Mouse (Mus musculus) T-helper 1 cell (primary cell): ENCODE measurements at regions not wholly inside any gene's neighbourhood (a gene's known extent, or its start where the extent isn't known, plus 50 kb on each side); places are given as distances from the start of the nearest gene placed in this dataset.

Experiments
- in situ Hi-C: fragments of 300-600 bp; cut with MboI, MseI; formaldehyde crosslinking; loops from one replicate; pipeline ENCODE4 v1.15.1; 2025; ENCODE audit warnings: high pct_unique_total_duplicates

- in situ Hi-C loops = no loop called here
These were observed 218.8 kb upstream of the Tbc1d5 start for GRCm38 (mm10) chr17:51397973-51398372.

GRCm38 (mm10) chr17:51393771-51394221 lies 214.6 kb upstream of the Tbc1d5 start:
- in situ Hi-C loops = no loop called here

DNA sequence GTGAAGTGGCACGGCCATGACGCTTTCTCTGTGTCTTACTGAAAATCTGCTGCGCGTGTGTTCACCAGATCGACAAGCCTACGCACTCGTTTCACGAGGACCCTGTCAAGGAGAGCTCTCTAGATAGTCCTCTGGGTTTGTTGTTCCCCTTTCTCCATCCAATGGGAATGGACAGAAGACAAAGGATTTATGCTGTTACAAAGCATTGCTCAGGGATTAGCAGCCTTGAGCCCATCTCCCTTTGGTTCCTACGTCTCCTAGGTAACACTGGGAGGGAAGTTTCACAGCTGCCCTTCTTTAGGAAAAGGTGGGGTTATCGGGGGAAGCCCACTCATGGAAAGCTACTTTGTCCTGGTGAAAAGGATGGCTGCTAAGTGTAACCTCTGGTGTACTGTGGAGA lies 212.7 kb upstream of the Tbc1d5 start:
- in situ Hi-C loops = no loop called here

- in situ Hi-C loops = no loop called here
These were observed 203.4 kb upstream of the Tbc1d5 start for GRCm38 (mm10) chr17:51382552-51382951.

GRCm38 (mm10) chr17:51371937-51372479 lies 192.9 kb upstream of the Tbc1d5 start:
- in situ Hi-C loops = no loop called here

- in situ Hi-C loops = no loop called here
These were observed 191.8 kb upstream of the Tbc1d5 start for GRCm38 (mm10) chr17:51370990-51371389.

GRCm38 (mm10) chr17:51370085-51370484 lies 190.9 kb upstream of the Tbc1d5 start:
- in situ Hi-C loops = no loop called here

- in situ Hi-C loops = no loop called here
These were observed 183.6 kb upstream of the Tbc1d5 start for GRCm38 (mm10) chr17:51362801-51363200.

- in situ Hi-C loops = no loop called here
These were observed 183.1 kb upstream of the Tbc1d5 start for GRCm38 (mm10) chr17:51362271-51362670.

DNA sequence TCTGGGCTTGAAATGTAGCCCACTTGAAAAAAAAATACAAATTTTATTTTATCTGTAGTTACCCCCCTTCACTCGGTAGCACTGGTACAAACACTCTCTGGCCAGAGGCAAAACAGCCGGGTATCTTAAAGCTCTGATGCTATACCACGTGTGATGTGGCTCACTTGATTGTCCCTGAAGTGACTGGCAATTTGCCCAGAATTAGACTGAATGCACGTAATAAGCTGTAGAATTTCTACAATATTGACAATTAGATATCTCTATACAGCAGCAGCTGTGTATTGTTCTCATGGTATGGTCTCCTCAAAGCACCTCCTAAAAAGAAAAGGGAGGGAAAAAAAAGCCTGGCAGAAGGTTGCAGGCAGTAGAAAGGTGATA lies 179.2 kb upstream of the Tbc1d5 start:
- in situ Hi-C loops = no loop called here

- in situ Hi-C loops = no loop called here
These were observed 178.7 kb upstream of the Tbc1d5 start for GRCm38 (mm10) chr17:51357690-51358361.

GRCm38 (mm10) chr17:51356447-51356846 lies 177.3 kb upstream of the Tbc1d5 start:
- in situ Hi-C loops = no loop called here

- in situ Hi-C loops = no loop called here
These were observed 142.7 kb upstream of the Tbc1d5 start for GRCm38 (mm10) chr17:51321868-51322267.

- in situ Hi-C loops = no loop called here
These were observed 141.9 kb upstream of the Tbc1d5 start for GRCm38 (mm10) chr17:51321025-51321424.

GRCm38 (mm10) chr17:51304964-51305363 lies 125.8 kb upstream of the Tbc1d5 start:
- in situ Hi-C loops = no loop called here

GRCm38 (mm10) chr17:51290741-51291140 lies 111.6 kb upstream of the Tbc1d5 start:
- in situ Hi-C loops = no loop called here

DNA sequence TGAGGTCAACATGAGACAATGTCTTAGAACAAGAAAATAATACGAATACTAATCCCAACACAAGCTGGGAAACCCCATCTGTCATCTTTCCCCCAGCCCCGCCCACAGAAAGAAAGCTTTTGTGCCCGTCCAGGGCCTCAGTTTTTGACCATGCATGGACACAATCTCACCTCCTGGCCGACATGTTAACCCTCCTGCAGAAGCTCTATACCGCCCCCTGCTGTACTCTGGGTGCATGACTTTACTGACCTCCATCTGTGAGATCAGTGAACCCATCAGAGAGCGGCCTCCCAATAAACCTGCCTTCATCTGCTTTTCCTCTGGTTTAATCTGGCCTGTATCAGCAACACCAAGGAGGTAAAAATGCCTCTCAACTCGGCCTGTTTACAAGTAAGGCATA lies 109.6 kb upstream of the Tbc1d5 start:
- in situ Hi-C loops = loop anchor here (10.0 kb wide), 1 partner anchor 464 kb away; no protein-coding TSS in a partner anchor

GRCm38 (mm10) chr17:51287878-51288277 lies 108.7 kb upstream of the Tbc1d5 start:
- in situ Hi-C loops = loop anchor here (10.0 kb wide), 1 partner anchor 463 kb away; no protein-coding TSS in a partner anchor

GRCm38 (mm10) chr17:51285362-51285761 lies 106.2 kb upstream of the Tbc1d5 start:
- in situ Hi-C loops = loop anchor here (10.0 kb wide), 1 partner anchor 461 kb away; no protein-coding TSS in a partner anchor

DNA sequence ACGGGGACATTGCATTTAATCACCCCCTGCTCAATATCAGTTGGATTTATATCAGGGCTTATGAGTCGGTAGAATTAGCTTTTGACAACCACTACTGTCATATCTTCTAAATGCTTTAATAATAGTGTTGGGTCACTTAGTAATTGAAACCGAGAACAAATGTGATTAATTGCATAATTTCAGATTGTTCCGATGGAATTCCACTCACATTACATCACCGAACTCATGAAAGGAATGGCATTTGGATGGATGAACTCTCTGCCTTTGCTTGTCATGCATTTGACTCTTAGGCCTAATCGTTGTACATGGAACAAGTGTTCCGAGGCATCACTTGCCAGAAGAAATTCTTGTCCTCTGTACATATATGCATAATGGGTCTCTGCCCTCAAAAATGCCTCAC lies 99.6 kb upstream of the Tbc1d5 start:
- in situ Hi-C loops = no loop called here

DNA sequence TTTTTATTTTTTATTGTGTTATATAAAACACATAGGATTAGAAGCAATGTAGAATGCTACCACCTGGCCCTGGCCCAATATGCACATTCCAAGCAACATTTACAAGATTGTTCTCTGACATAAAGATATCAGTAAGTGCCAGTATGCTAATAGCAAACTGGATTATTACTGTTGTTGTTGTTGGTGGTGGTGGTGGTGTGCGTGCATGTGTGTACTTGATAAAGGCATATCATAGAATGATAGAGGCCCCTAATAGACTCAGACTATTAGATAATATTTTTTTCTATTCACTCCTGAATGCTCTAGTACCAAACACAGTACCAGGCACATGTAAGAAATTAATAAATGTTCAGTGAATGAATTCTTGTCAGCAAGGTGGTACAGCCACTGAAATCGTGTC lies 98.9 kb upstream of the Tbc1d5 start:
- in situ Hi-C loops = no loop called here

GRCm38 (mm10) chr17:51277161-51277560 lies 98.0 kb upstream of the Tbc1d5 start:
- in situ Hi-C loops = no loop called here

DNA sequence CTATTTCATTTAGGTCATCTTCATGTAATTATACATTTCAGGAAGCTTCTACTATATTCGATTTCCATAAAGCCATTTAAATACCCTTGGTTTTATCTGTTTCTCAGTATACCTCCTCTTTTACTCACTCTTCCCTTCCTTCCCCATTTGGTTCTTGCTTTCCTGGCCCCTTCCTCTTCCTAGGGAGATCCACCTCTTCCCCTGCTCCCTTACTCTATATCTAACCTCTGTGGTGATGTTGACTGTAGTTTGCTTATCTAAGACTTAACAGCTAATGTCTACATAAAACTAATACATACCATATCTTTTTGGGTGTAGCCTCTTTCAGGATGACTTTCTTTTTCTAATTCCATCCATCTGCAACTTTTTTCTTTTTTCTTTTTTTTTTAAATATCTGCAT lies 92.9 kb upstream of the Tbc1d5 start:
- in situ Hi-C loops = no loop called here
